Mouse (Mus musculus): ENCODE data around the gene Cryba2. TPM values are rescaled to one million over a fixed set of nuclear protein-coding genes. Genes with fewer than 3 reads are reported as not detected.

Gene Cryba2
- polyA plus RNA-seq, 2 experiments: not detected

DNA sequence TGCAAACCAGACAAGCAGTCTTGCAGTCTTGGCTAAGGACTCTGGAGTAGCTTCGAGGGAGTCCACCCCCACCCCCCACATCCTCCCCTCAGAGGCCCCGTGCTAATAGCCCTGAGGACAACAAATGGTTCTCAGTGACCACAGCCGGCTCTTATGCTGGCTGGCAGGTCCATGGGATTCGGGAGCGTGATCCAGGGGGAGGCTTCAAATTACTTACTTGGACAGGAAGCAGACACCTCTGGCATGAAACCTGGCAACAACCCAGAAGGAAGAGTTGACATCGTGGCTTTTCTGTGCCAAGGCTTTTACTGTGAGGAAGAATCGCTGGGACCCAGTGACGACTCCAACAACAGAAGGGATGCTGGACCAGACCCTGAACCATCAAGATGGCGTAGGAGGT lies 46.6 kb downstream of the Cryba2 start:
- DNase-seq (ENCODE audit: low read depth in 3 of 3, low spot score in 3 of 3) (no peak), ATAC-seq (ENCODE audit: insufficient read depth) (no peak)
- H3K4me1 ChIP-seq (replicated peaks; ENCODE audit: control insufficient read depth in 2 of 2, insufficient read depth in 2 of 2, low read length in 1 of 2): no peaks in the 10 kb centered on the region
- H3K27me3 ChIP-seq (ENCODE audit: control insufficient read depth, insufficient read depth, low read length): peaks cover 7% of the 10 kb centered on the region
- 19% methylated on average over 9 of the region's 9 CpGs for WGBS (ENCODE audit: insufficient replicate concordance)
- TF ChIP-seq EP300 (IDR thresholded peaks at IDR 0.05; ENCODE audit: low read depth) (no peak), CTCF (IDR thresholded peaks at IDR 0.05; ENCODE audit: low read depth) (no peak)
- no peaks in the 10 kb centered on the region for H3K9me3 ChIP-seq (ENCODE audit: control insufficient read depth, low read length)
- H3K27ac ChIP-seq: no peak overlapping the region
- H3K4me3 ChIP-seq (ENCODE audit: insufficient read depth in 1 of 2, low read depth in 2 of 2, low read length in 2 of 2): no peak overlapping the region
- H3K36me3 ChIP-seq (replicated peaks; ENCODE audit: control insufficient read depth, insufficient read depth, low read depth): no peaks in the 10 kb centered on the region
- H3K4me2 ChIP-seq (ENCODE audit: low read depth): no peak overlapping the region
- no peak overlapping the region for H3K9ac ChIP-seq (replicated peaks)

DNA sequence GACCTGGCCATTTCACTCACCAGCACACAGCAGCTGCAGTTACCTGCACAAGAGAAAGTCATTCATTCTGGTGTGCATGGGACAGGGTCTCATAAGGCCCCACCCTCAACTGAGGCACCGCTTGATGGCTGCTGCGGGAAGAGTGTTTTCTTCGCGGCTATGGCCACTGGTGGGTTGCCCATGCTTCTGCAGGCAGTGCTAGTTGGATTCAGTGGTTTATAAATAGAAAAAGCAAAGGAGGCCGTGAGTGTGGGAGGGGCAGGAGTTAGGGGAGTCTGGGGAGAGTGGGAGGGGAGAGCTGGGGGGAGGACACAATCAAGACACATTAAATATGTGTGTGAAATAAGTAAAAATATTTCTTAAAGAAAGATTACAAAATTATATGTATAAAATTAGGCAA lies 49.9 kb downstream of the Cryba2 start:
- DNase-seq (ENCODE audit: low read depth in 3 of 3, low spot score in 3 of 3) (no peak), ATAC-seq (ENCODE audit: insufficient read depth) (no peak)
- Histone ChIP-seq H3K4me2 (ENCODE audit: low read depth) (no peak overlapping the region), H3K9ac (replicated peaks) (no peak overlapping the region), H3K36me3 (replicated peaks; ENCODE audit: control insufficient read depth, insufficient read depth, low read depth) (no peaks in the 10 kb centered on the region), H3K4me3 (ENCODE audit: insufficient read depth in 1 of 2, low read depth in 2 of 2, low read length in 2 of 2) (no peak overlapping the region), H3K4me1 (replicated peaks; ENCODE audit: control insufficient read depth in 2 of 2, insufficient read depth in 2 of 2, low read length in 1 of 2) (no peaks in the 10 kb centered on the region), H3K27me3 (ENCODE audit: control insufficient read depth, insufficient read depth, low read length) (no peaks in the 10 kb centered on the region; the same call in 1 of the 2 replicates), H3K9me3 (ENCODE audit: control insufficient read depth, low read length) (no peaks in the 10 kb centered on the region), H3K27ac (no peak overlapping the region)
- 65% methylated on average over 5 of the region's 5 CpGs for WGBS (ENCODE audit: insufficient replicate concordance)
- TF ChIP-seq CTCF (IDR thresholded peaks at IDR 0.05; ENCODE audit: low read depth) (no peak), EP300 (IDR thresholded peaks at IDR 0.05; ENCODE audit: low read depth) (no peak)

MicroRNAs within 50 kb of the gene (microRNA counts, 519-probe panel; counts per million panel counts)
- 69.9 counts per million for microRNA mmu-miR-375

Small RNA genes within 50 kb of the gene (microRNA-seq; reads per million reads assigned to microRNA genes)
- 1,289 reads per million, percentile 76 among the genes with 10 or more reads in this experiment for gene Mir375

Other genes with a start within 250 kb of the Cryba2 start
- 5.4 and 6.5 TPM in 2 replicates for gene Ttll4, start 231.4 kb downstream of the Cryba2 start, polyA plus RNA-seq (2012; rRNA removed)
- 6.2 and 6.5 TPM in 2 replicates for gene Ttll4, start 231.4 kb downstream of the Cryba2 start, polyA plus RNA-seq (2014; fragmentation: Nextera tagmentation; extraction: Ambion mirVana)
- gene Cyp27a1, start 179.6 kb downstream of the Cryba2 start, polyA plus RNA-seq (2012; rRNA removed): 2.5 and 3.3 TPM in 2 replicates
- gene Cyp27a1, start 179.6 kb downstream of the Cryba2 start, polyA plus RNA-seq (2014; fragmentation: Nextera tagmentation; extraction: Ambion mirVana): 3.4 and 5.0 TPM in 2 replicates
- gene Prkag3, start 143.9 kb downstream of the Cryba2 start, polyA plus RNA-seq (2012; rRNA removed): not detected in 2 replicates
- gene Prkag3, start 143.9 kb downstream of the Cryba2 start, polyA plus RNA-seq (2014; fragmentation: Nextera tagmentation; extraction: Ambion mirVana): not detected in 2 replicates
- gene Wnt6, start 121.3 kb downstream of the Cryba2 start, polyA plus RNA-seq (2012; rRNA removed): 0.04 and 0.10 TPM in 2 replicates
- gene Wnt6, start 121.3 kb downstream of the Cryba2 start, polyA plus RNA-seq (2014; fragmentation: Nextera tagmentation; extraction: Ambion mirVana): 0.06 TPM in 1 of 2 replicates, not detected in the other
- gene Wnt10a, start 101.6 kb downstream of the Cryba2 start, polyA plus RNA-seq (2012; rRNA removed): not detected in 2 replicates
- gene Wnt10a, start 101.6 kb downstream of the Cryba2 start, polyA plus RNA-seq (2014; fragmentation: Nextera tagmentation; extraction: Ambion mirVana): not detected in 2 replicates
- gene Cdk5r2, start 38.2 kb downstream of the Cryba2 start, polyA plus RNA-seq (2012; rRNA removed): 0.01 and 0.03 TPM in 2 replicates
- not detected in 2 replicates for gene Cdk5r2, start 38.2 kb downstream of the Cryba2 start, polyA plus RNA-seq (2014; fragmentation: Nextera tagmentation; extraction: Ambion mirVana)
- 0.03 and 0.04 TPM in 2 replicates for gene Fev, start 7.7 kb downstream of the Cryba2 start, polyA plus RNA-seq (2012; rRNA removed)
- 0.09 and 0.15 TPM in 2 replicates for gene Fev, start 7.7 kb downstream of the Cryba2 start, polyA plus RNA-seq (2014; fragmentation: Nextera tagmentation; extraction: Ambion mirVana)
- gene Cfap65, start 42.5 kb upstream of the Cryba2 start, polyA plus RNA-seq (2012; rRNA removed): under 0.01 and 0.01 TPM in 2 replicates
- gene Cfap65, start 42.5 kb upstream of the Cryba2 start, polyA plus RNA-seq (2014; fragmentation: Nextera tagmentation; extraction: Ambion mirVana): not detected in 2 replicates
- gene Ihh, start 58.5 kb upstream of the Cryba2 start, polyA plus RNA-seq (2012; rRNA removed): 2.4 and 3.4 TPM in 2 replicates
- 1.5 and 1.7 TPM in 2 replicates for gene Ihh, start 58.5 kb upstream of the Cryba2 start, polyA plus RNA-seq (2014; fragmentation: Nextera tagmentation; extraction: Ambion mirVana)
- 1.3 and 2.0 TPM in 2 replicates for gene Nhej1, start 232.1 kb upstream of the Cryba2 start, polyA plus RNA-seq (2012; rRNA removed)
- gene Nhej1, start 232.1 kb upstream of the Cryba2 start, polyA plus RNA-seq (2014; fragmentation: Nextera tagmentation; extraction: Ambion mirVana): 5.2 and 7.2 TPM in 2 replicates
- 1.4 and 1.7 TPM in 2 replicates for gene Slc23a3, start 240.7 kb upstream of the Cryba2 start, polyA plus RNA-seq (2012; rRNA removed)
- 1.2 TPM in 2 replicates for gene Slc23a3, start 240.7 kb upstream of the Cryba2 start, polyA plus RNA-seq (2014; fragmentation: Nextera tagmentation; extraction: Ambion mirVana)
- 29.5 and 33.3 TPM in 2 replicates for gene Cnppd1, start 249.6 kb upstream of the Cryba2 start, polyA plus RNA-seq (2012; rRNA removed)
- gene Cnppd1, start 249.6 kb upstream of the Cryba2 start, polyA plus RNA-seq (2014; fragmentation: Nextera tagmentation; extraction: Ambion mirVana): 31.1 and 41.0 TPM in 2 replicates
- 61.8 and 74.5 TPM in 2 replicates for gene Retreg2, start 249.6 kb upstream of the Cryba2 start, polyA plus RNA-seq (2012; rRNA removed)
- gene Retreg2, start 249.6 kb upstream of the Cryba2 start, polyA plus RNA-seq (2014; fragmentation: Nextera tagmentation; extraction: Ambion mirVana): 45.1 and 58.8 TPM in 2 replicates